Mouse (Mus musculus) lung, embryonic 15.5 days (tissue): ENCODE measurements around the gene Rbbp4. TPM values are rescaled to one million over a fixed set of nuclear protein-coding genes. Genes with fewer than 3 reads are reported as not detected.

Source experiments
- ATAC-seq: fragments of 200-750 bp; cut with Nextera tagmentation; 2 replicates; pipeline ENCODE4 v1.8.0; 2017; ENCODE audit warnings: moderate number of reproducible peaks, borderline replicate concordance; ENCODE audit not compliant: low FRiP score, low TSS enrichment; ENCODE audit errors: extremely low read depth
- H3K27ac ChIP-seq: fragments of 300-500 bp; sonication (generic); 2 replicates; pipeline ENCODE4 v1.5.1; 2015; ENCODE audit warnings: moderate library complexity, mild to moderate bottlenecking, inconsistent platforms
- H3K27me3 ChIP-seq: fragments of 300-500 bp; sonication (generic); 2 replicates; pipeline ENCODE4 v1.6.1; 2015; ENCODE audit warnings: inconsistent platforms
- H3K36me3 ChIP-seq: fragments of 300-500 bp; sonication (generic); 2 replicates; pipeline ENCODE4 v1.6.1; 2015; ENCODE audit warnings: inconsistent platforms
- H3K4me1 ChIP-seq: fragments of 300-500 bp; sonication (generic); 2 replicates; pipeline ENCODE4 v1.6.1; 2015; ENCODE audit warnings: inconsistent platforms
- H3K4me2 ChIP-seq: fragments of 300-500 bp; sonication (generic); 2 replicates; pipeline ENCODE4 v1.6.1; 2015; ENCODE audit warnings: inconsistent platforms, mild to moderate bottlenecking, moderate library complexity
- H3K4me3 ChIP-seq: fragments of 300-500 bp; sonication (generic); 2 replicates; pipeline ENCODE4 v1.5.1; 2015; ENCODE audit warnings: mild to moderate bottlenecking, inconsistent platforms
- H3K9ac ChIP-seq: fragments of 300-500 bp; sonication (generic); 2 replicates; pipeline ENCODE4 v1.6.1; 2015; ENCODE audit warnings: inconsistent platforms
- H3K9me3 ChIP-seq: fragments of 300-500 bp; sonication (generic); 2 replicates; pipeline ENCODE4 v1.6.1; 2016; ENCODE audit warnings: inconsistent platforms
- WGBS: fragments of 180-500 bp; shearing (Covaris S2); methylation state at CpG from one replicate; pipeline ENCODE4 v1.1.7; 2015; 5-methylcytosine and 5-hydroxymethylcytosine counted together
- polyA plus RNA-seq: library from polyadenylated mRNA; unstranded; fragments of >200 nt; fragmentation: Nextera tagmentation; extraction: Ambion mirVana; gene quantifications from 2 replicates; pipeline ENCODE4 v1.2.1, GENCODE M21; 2015

Rbbp4 gene
- polyA plus RNA-seq, 1 experiment from 2014 or later = 423 TPM

DNA sequence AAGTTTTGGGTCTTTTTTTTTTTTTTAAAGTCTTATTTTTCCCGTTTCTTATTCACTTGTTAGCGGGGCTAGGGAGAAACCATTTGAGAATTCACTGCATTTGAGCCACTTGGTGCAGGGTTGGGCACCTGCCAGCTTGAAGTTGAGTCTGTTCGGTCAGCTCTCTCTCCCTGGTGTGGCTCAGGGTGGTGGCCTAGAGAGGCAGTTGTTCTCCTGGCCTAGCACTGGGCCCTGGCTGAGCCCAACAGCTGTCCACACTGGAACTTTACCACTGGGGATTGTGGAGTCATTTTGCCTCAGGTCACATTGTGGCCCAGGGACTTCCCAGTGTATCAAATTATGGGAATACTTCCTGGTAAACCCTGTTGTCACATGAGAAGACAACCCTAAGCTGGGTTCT lies 47.1 kb downstream of the Rbbp4 start:
- Histone ChIP-seq H3K4me2 (peak overlapping the region; percentile 97), H3K9me3 (no peaks in the 10 kb centered on the region), H3K27me3 (peaks cover 32% of the 10 kb centered on the region), H3K4me1 (peaks cover 16% of the 10 kb centered on the region), H3K36me3 (no peaks in the 10 kb centered on the region), H3K4me3 (no peak overlapping the region), H3K27ac (no peak overlapping the region), H3K9ac (no peak overlapping the region)
- no peak for ATAC-seq
- 28% methylated on average over 3 of the region's 3 CpGs for WGBS

DNA sequence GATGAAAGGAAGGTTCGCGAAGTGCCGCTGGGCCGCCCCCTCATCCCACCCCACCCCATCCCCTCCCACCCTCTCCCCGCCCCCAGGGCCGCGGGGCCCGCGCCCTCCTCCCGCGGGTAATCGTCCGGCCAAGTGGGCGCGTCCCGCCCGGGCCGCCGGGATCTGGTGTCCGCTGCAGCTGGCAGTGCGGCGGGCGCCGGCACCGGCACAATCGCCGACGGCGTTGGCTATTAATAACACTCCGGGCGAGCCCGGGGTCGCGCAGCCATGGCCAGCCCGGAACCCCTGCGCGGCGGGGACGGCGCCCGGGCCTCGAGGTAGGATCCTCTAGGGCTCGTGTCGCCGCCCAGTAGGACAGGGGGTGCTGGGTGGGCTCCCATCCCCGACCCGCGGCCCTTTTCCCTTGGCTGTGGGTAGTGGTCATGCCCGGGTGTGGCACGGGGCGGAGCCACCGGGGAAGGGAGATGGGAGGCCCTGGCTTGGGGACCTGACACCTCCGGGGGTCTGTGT lies 47.6 kb downstream of the Rbbp4 start, which contains the start of gene Sync:
Sync (plus strand) TSS at position 146 of the 510 bp plus-strand sequence.
- H3K9me3 ChIP-seq = no peaks in the 10 kb centered on the region
- no peak within 1 kb of the TSS for H3K27ac ChIP-seq
- H3K9ac ChIP-seq = peak within 1 kb of the TSS; percentile 31
- peak within 1 kb of the TSS; percentile 44 for H3K4me3 ChIP-seq
- H3K4me2 ChIP-seq = peak within 1 kb of the TSS; percentile 97
- peaks cover 16% of the 10 kb centered on the region for H3K4me1 ChIP-seq
- H3K27me3 ChIP-seq = peaks cover 32% of the 10 kb centered on the region
- WGBS = 1% methylated on average over 47 of the region's 53 CpGs
- ATAC-seq = peak; percentile 33; the same call in 1 of the 2 replicates
- no peaks in the 10 kb centered on the region for H3K36me3 ChIP-seq

DNA sequence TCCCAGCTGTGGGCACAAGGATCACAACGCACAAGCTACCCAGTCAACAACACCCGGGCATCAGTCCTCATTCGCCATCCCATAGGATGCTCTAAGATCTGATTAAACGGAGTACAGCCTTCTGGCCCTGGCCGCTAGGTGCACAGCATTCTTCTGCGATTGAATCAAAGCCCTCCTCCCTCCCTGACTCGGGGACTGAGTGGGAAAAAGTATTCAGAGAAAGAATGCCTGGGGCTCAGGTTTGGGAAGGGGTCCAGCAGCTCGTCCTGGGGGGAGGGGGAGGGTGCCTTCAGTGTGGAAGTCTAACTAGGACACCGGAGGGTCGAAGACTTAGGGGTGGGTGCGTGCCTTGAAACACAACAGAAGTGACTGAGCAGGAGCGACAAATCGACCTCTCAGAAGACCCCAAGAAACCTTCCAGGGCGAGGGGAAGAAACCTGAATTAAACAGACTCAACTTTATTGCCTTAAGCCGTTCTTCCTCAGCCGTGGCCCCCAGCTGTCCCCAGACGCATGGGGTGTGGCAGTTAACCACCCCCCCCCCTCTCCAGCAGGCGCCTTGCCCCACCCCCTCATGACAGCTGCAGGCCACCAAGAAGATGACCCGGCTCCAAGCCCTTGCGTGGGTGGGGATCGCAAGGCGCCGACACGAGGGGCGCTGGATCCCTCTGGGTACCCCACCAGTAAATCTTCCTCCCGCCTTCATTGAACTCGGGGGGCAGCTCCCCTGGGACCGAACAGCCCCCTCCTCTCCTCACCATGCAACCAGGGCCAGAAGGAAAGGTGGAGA lies 48.3 kb downstream of the Rbbp4 start:
- H3K4me2 ChIP-seq = peak overlapping the region; percentile 97
- peak overlapping the region; percentile 44 for H3K4me3 ChIP-seq
- no peaks in the 10 kb centered on the region for H3K36me3 ChIP-seq
- H3K9ac ChIP-seq = peak overlapping the region; percentile 31
- peaks cover 16% of the 10 kb centered on the region for H3K4me1 ChIP-seq
- H3K9me3 ChIP-seq = no peaks in the 10 kb centered on the region
- WGBS = 1% methylated on average over 28 of the region's 28 CpGs
- ATAC-seq = peak; percentile 37; the same call in 1 of the 2 replicates
- peaks cover 32% of the 10 kb centered on the region for H3K27me3 ChIP-seq
- H3K27ac ChIP-seq = no peak overlapping the region

DNA sequence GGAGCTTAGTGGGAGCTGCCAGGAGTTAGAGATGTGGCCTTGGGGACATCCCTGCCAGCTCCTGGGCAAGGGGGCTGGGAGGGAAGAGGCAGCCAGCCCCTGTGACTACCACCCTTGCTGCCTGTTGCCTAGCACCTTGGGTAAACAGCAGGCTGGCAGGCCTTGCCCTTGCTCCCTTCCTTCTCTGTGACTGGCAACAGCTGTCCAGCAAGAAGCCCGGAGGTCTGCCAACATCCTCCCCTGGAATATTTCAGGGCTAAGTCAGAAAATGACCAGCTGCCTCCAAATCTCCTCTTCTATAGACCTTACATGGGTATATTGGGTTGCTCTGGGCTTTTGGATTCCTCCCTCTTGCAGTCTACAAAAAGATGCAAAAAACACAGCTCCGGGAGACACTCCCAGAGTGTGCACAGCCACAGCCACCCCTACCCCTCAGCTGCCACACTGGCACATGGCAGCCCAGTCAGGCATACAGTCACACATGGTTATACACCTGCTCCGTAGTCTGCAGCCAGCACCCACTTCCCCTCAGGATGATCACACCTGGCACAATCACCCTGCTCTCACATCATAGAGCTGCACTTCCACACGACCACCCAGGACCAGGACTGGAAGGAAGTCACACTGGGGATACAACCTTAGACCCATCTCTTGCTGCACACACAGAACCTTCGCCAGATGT lies 49.0 kb downstream of the Rbbp4 start:
- ATAC-seq = no peak; the same call in 1 of the 2 replicates
- H3K4me2 ChIP-seq = peak overlapping the region; percentile 97
- no peaks in the 10 kb centered on the region for H3K36me3 ChIP-seq
- 0 out of 2 replicates have a peak overlapping the region, but pooled peaks have one; percentile 44 for H3K4me3 ChIP-seq
- WGBS = 52% methylated on average over 5 of the region's 5 CpGs
- peaks cover 16% of the 10 kb centered on the region for H3K4me1 ChIP-seq
- peaks cover 32% of the 10 kb centered on the region for H3K27me3 ChIP-seq
- H3K9me3 ChIP-seq = no peaks in the 10 kb centered on the region
- no peak overlapping the region for H3K9ac ChIP-seq
- H3K27ac ChIP-seq = no peak overlapping the region

DNA sequence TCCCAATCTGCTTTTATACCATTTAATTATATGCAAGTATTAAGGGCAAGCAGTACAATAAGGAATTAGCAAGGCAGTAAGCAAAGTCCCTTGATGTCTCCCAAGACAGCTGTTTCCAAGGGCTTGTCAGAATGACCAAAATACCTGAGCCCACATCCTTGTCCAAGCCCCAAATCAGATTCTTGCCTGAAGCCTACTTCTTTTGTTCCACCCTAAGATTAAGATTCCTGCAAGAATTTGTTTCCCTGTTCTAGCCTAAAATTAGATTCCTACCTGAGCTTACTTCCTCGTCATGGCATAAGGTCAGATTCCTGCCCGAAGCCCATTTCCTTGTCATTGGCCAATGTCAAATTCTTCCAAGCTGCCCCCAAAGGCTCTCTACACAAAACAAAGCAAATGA lies 50.5 kb downstream of the Rbbp4 start:
- Histone ChIP-seq H3K9ac (no peak overlapping the region), H3K4me2 (no peak overlapping the region), H3K4me3 (no peak overlapping the region), H3K9me3 (no peaks in the 10 kb centered on the region), H3K36me3 (no peaks in the 10 kb centered on the region), H3K27ac (no peak overlapping the region), H3K27me3 (peaks cover 32% of the 10 kb centered on the region), H3K4me1 (peaks cover 16% of the 10 kb centered on the region)
- WGBS = 69% methylated on average over 2 of the region's 2 CpGs
- ATAC-seq = no peak

DNA sequence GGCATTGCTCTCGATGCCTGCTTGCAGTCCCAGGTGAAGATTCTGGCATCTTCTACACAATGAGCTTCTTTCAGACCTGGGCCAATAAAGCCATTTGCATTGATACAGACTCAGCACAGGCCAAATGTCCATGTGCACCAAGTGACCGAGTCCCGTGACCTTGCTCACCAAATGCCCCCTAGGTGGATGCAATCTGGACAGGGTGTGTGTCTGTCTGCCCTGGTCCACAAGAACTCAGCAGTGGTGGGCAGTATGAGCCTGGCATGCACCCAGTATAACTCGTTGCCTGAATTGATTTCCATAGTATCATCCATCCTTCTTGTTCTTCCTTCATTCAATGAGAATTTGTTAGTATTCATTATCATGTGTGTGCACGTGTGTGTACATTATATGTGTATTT lies 51.9 kb downstream of the Rbbp4 start:
- ATAC-seq = no peak
- Histone ChIP-seq H3K4me1 (peaks cover 16% of the 10 kb centered on the region), H3K27me3 (peaks cover 27% of the 10 kb centered on the region), H3K4me2 (no peak overlapping the region), H3K9ac (no peak overlapping the region), H3K9me3 (no peaks in the 10 kb centered on the region), H3K4me3 (no peak overlapping the region), H3K36me3 (no peaks in the 10 kb centered on the region), H3K27ac (no peak overlapping the region)
- 83% methylated on average over 5 of the region's 5 CpGs for WGBS

DNA sequence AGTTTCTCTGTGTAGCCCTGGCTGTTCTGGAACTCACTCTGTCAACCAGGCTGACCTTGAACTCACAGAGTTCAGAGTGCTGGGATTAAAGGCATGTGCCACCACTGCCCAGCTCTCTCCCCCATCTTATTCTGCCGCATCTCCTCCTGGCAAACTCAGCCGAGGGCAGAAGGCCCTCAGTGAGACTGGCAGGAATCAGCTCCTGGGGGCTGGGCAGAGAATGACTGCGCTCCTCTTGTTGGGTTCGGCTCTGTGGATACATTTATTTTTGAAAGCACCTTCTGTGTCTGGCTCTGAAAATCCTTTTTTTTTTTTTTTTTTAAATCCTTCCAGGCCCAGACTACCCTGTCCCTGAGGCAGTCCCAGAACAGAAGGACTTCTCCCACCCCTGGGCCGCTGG lies 52.4 kb downstream of the Rbbp4 start:
- no peaks in the 10 kb centered on the region for H3K9me3 ChIP-seq
- no peaks in the 10 kb centered on the region for H3K36me3 ChIP-seq
- peaks cover 15% of the 10 kb centered on the region for H3K4me1 ChIP-seq
- 78% methylated on average over 5 of the region's 5 CpGs for WGBS
- no peak overlapping the region for H3K4me2 ChIP-seq
- no peak for ATAC-seq
- H3K9ac ChIP-seq = no peak overlapping the region
- H3K4me3 ChIP-seq = no peak overlapping the region
- peaks cover 24% of the 10 kb centered on the region for H3K27me3 ChIP-seq
- H3K27ac ChIP-seq = no peak overlapping the region

DNA sequence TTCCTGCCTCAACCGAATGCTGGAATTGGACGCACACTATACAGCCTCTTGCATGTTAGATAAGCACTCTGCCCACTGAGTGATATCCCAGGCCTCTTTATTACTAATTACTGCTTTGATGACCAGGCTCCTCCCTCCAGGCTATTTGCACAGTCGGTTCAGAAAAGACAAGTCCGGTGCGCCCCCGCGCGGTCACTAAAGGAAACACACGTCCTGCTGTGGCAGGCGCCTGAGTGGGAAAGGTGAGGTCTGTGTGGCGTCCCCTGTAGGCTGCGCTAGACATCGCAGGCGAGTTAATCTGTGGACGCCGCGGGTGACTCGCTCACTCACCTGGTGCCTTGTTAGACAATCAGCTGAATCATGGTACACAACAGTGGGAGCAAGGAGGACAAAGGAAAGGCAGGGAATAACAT lies 58.7 kb downstream of the Rbbp4 start:
- no peaks in the 10 kb centered on the region for H3K27me3 ChIP-seq
- H3K9ac ChIP-seq = no peak overlapping the region
- H3K9me3 ChIP-seq = no peaks in the 10 kb centered on the region
- no peaks in the 10 kb centered on the region for H3K36me3 ChIP-seq
- peak; percentile 58; the same call in 1 of the 2 replicates for ATAC-seq
- no peak overlapping the region for H3K27ac ChIP-seq
- no peak overlapping the region for H3K4me2 ChIP-seq
- WGBS = under 1% methylated on average over 18 of the region's 18 CpGs
- H3K4me1 ChIP-seq = peaks cover 12% of the 10 kb centered on the region
- no peak overlapping the region for H3K4me3 ChIP-seq

DNA sequence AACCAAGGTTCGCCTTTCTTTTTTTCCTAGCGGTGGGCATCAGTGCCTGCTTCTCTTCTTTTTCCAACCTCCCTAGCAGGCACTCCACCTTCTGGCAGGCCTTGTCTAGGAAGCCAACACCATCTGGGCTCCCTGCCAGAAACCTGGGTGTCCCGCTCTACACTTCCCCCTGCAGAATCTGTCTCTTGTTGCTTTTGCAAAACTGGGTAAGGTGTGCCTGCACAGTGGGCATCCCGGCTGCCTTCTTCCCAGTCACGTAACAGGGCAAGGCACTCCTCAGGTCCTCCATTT lies 62.5 kb downstream of the Rbbp4 start:
- H3K27ac ChIP-seq = peak overlapping the region; percentile 72
- peaks cover 12% of the 10 kb centered on the region for H3K4me1 ChIP-seq
- peak overlapping the region; percentile 26 for H3K4me3 ChIP-seq
- H3K9ac ChIP-seq = no peak overlapping the region
- ATAC-seq = peak; percentile 50; the same call in 1 of the 2 replicates
- H3K9me3 ChIP-seq = no peaks in the 10 kb centered on the region
- H3K4me2 ChIP-seq = peak overlapping the region; percentile 44
- no peaks in the 10 kb centered on the region for H3K36me3 ChIP-seq
- 27% methylated on average over 5 of the region's 5 CpGs for WGBS
- H3K27me3 ChIP-seq = no peaks in the 10 kb centered on the region

DNA sequence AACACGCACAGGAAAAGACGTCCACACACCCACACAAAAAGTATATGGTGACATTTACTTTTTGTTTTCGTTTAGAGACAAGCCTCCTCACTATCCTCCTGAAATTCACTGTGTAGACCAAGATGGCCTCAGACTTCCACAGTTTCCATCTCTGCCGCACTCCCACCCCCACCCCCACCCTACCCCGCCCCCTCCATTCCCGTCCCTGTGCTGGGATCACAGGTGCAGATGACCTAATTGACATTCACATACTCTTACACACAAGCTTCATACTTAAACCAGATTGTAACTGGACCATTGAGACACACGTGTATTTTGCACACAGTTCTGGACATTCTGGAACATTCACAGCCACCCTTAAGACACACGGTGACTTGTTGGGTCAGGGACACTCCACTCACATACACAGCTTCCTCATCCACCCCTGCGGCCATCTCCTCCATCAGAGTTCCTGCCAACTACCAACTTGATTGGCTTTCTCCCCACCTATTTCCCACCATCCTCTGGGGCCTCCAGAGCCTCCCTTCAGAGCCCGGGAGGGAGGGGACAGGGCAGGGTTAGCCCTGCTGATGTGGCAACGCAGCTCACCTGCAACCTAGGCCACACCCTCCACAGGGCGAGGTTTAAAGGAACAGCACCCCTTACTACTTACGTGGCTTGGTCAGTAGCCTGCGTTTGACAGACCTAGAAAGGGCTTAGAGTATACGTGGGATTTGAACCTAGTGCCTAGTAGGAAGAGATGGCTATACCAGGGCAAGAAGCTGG lies 63.0 kb downstream of the Rbbp4 start:
- no peaks in the 10 kb centered on the region for H3K36me3 ChIP-seq
- peak overlapping the region; percentile 44 for H3K4me2 ChIP-seq
- H3K9me3 ChIP-seq = no peaks in the 10 kb centered on the region
- 19% methylated on average over 15 of the region's 15 CpGs for WGBS
- peaks cover 12% of the 10 kb centered on the region for H3K4me1 ChIP-seq
- peak overlapping the region; percentile 26 for H3K4me3 ChIP-seq
- peak; percentile 89 for ATAC-seq
- no peak overlapping the region for H3K9ac ChIP-seq
- H3K27ac ChIP-seq = peak overlapping the region; percentile 72
- H3K27me3 ChIP-seq = no peaks in the 10 kb centered on the region

DNA sequence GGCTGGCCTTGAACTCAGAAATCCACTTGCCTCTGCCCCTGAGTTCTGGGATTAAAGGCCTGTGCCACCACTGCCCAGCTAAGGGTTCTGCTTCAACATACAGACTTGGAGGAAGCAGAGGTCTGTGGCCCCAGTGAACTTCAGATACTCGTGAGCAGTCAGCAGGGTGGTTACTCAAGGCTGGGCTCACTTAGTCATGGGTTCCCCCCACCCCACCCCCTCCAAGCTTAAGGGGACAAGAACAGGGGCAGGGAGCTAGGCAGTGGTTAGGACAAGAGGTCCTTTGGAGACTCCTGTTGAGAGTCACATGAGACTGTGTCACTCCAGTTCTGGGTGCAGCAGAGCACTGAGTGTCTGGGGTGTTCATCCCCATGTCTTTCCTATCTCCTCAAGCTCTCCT lies 66.5 kb downstream of the Rbbp4 start:
- no peak overlapping the region for H3K27ac ChIP-seq
- no peaks in the 10 kb centered on the region for H3K9me3 ChIP-seq
- no peak overlapping the region for H3K4me2 ChIP-seq
- WGBS = 56% methylated on average over 1 of the region's 1 CpGs
- H3K4me1 ChIP-seq = peaks cover 15% of the 10 kb centered on the region
- no peak for ATAC-seq
- no peak overlapping the region for H3K4me3 ChIP-seq
- no peaks in the 10 kb centered on the region for H3K27me3 ChIP-seq
- H3K36me3 ChIP-seq = no peaks in the 10 kb centered on the region
- H3K9ac ChIP-seq = no peak overlapping the region
